Mouse (Mus musculus) bone marrow, adult 2 months (tissue): ENCODE results near the gene Srgap3.

Source experiments
- CTCF ChIP-seq: fragments of 200-500 bp; IDR thresholded peaks from 2 replicates; pipeline ENCODE4 v1.5.1; 2011; ENCODE audit warnings: low read length, control low read depth; ENCODE audit not compliant: control insufficient read depth, insufficient read depth
- POLR2A ChIP-seq: fragments of 200-500 bp; IDR thresholded peaks from 2 replicates; pipeline ENCODE4 v1.6.1; 2011; ENCODE audit warnings: low read depth, mild to moderate bottlenecking, control low read depth, low read length, borderline replicate concordance; ENCODE audit not compliant: control insufficient read depth

DNA sequence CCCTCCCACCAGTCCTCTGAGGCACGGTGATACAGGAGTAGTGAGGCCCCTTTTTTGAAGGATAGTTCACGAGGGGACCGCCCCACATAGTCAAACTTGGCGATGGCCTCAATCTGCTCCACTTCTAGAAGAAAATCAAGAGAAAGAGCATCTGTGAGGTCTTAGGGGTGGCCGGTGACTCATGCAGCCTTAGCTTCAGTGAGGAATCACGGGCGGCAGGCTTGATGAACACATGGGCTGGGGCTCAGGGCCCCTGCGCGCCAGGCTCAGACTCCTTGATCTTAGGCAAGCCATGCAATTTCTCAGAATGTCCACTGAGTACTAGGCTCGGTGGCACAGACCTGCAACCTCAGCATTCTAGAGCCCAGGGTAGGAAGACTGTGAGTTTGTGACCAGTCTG is 215.7 kb downstream of the Srgap3 start:
- TF ChIP-seq CTCF = no peak
- no peak for TF ChIP-seq POLR2A
